Mouse (Mus musculus): ENCODE measurements around the gene Gdap2.

The Gdap2 gene

GRCm38 (mm10) chr3:100162315-100163105 is at the start of gene Gdap2, which contains the start of gene Wdr3:
Gene Gdap2, plus strand, starts transcription at chr3:100162381.
Gene Wdr3, minus strand, starts transcription at chr3:100162407.
- DNase-seq (ENCODE audit: low spot score in 2 of 2): peak; percentile 86 to 95

- DNase-seq (ENCODE audit: low spot score in 2 of 2): no peak
Measured at GRCm38 (mm10) chr3:100118681-100119080, 43.5 kb upstream of the Gdap2 start.

- no peak for DNase-seq (ENCODE audit: low spot score in 2 of 2)
Measured at GRCm38 (mm10) chr3:100121961-100122360, 40.2 kb upstream of the Gdap2 start.

GRCm38 (mm10) chr3:100122445-100122844 is 39.7 kb upstream of the Gdap2 start:
- DNase-seq (ENCODE audit: low spot score in 2 of 2): no peak

- DNase-seq (ENCODE audit: low spot score in 2 of 2): no peak
Measured at GRCm38 (mm10) chr3:100160682-100161445, 1.3 kb upstream of the Gdap2 start.

GRCm38 (mm10) chr3:100161665-100162314 is 391 bp upstream of the Gdap2 start:
- DNase-seq (ENCODE audit: low spot score in 2 of 2): no peak

- DNase-seq (ENCODE audit: low spot score in 2 of 2): no peak
Measured at GRCm38 (mm10) chr3:100163556-100163955, 1.4 kb downstream of the Gdap2 start.

GRCm38 (mm10) chr3:100164991-100165390 is 2.8 kb downstream of the Gdap2 start:
- DNase-seq (ENCODE audit: low spot score in 2 of 2): no peak

GRCm38 (mm10) chr3:100176031-100176430 is 13.8 kb downstream of the Gdap2 start:
- DNase-seq (ENCODE audit: low spot score in 2 of 2): no peak

- DNase-seq (ENCODE audit: low spot score in 2 of 2): no peak
Measured at GRCm38 (mm10) chr3:100180471-100180870, 18.3 kb downstream of the Gdap2 start.

GRCm38 (mm10) chr3:100189444-100189843 is 27.3 kb downstream of the Gdap2 start:
- peak in 1 of 2 experiments; percentile 19 for DNase-seq (ENCODE audit: low spot score in 2 of 2)

GRCm38 (mm10) chr3:100189861-100190260 is 27.7 kb downstream of the Gdap2 start:
- DNase-seq (ENCODE audit: low spot score in 2 of 2): no peak

- no peak for DNase-seq (ENCODE audit: low spot score in 2 of 2)
Measured at GRCm38 (mm10) chr3:100194210-100194609, 32.0 kb downstream of the Gdap2 start.

- DNase-seq (ENCODE audit: low spot score in 2 of 2): no peak
Measured at GRCm38 (mm10) chr3:100201554-100201953, 39.4 kb downstream of the Gdap2 start.

- no peak for DNase-seq (ENCODE audit: low spot score in 2 of 2)
Measured at GRCm38 (mm10) chr3:100206973-100207372, 44.8 kb downstream of the Gdap2 start.

GRCm38 (mm10) chr3:100215469-100215868 is 53.3 kb downstream of the Gdap2 start:
- no peak for DNase-seq (ENCODE audit: low spot score in 2 of 2)

GRCm38 (mm10) chr3:100225326-100225959 is 63.3 kb downstream of the Gdap2 start:
- DNase-seq (ENCODE audit: low spot score in 2 of 2): peak in 1 of 2 experiments; percentile 72

GRCm38 (mm10) chr3:100227509-100227908 is 65.3 kb downstream of the Gdap2 start:
- DNase-seq (ENCODE audit: low spot score in 2 of 2): no peak

- no peak for DNase-seq (ENCODE audit: low spot score in 2 of 2)
Measured at GRCm38 (mm10) chr3:100228981-100229380, 66.8 kb downstream of the Gdap2 start.

GRCm38 (mm10) chr3:100236725-100237436 is 74.7 kb downstream of the Gdap2 start:
- DNase-seq (ENCODE audit: low spot score in 2 of 2): no peak

GRCm38 (mm10) chr3:100242230-100242629 is 80.0 kb downstream of the Gdap2 start:
- DNase-seq (ENCODE audit: low spot score in 2 of 2): peak in 1 of 2 experiments; percentile 31
